ENCODE assay signal across 22 mouse cellular contexts in genomic region chr15:85953458-85953857, GRCm38 (mm10).
DNase-seq lines count a peak whose midpoint lies in the region; ATAC-seq and TF ChIP-seq lines count a peak whose summit lies in the region.
"Had no signal": no experiment of that assay in that cellular context is flagged by ENCODE, and none has a peak within 500 bp of the region (broad histone marks: within the 10 kb centered on the region; RNA-seq: fewer than 3 reads in every experiment).

No protein-coding gene starts in this region.

- no peak overlapping the region for H3K27ac ChIP-seq in CH12.LX (ENCODE audit: insufficient read depth, low read depth)
- H3K27ac ChIP-seq in liver, postnatal 0 days (ENCODE audit: low read depth) = no peak overlapping the region
- H3K27ac ChIP-seq in hindbrain, embryonic 11.5 days (ENCODE audit: low read depth, low read length) = no peak overlapping the region
- H3K27ac ChIP-seq: embryonic facial prominence, embryonic 12.5 days; forebrain, embryonic 13.5 days; forebrain, embryonic 15.5 days had no signal

- 50% methylated on average over 6 of the region's 6 CpGs for WGBS in liver, postnatal 0 days (ENCODE audit: insufficient replicate concordance)
- 86% methylated on average over 6 of the region's 6 CpGs for WGBS in hindbrain, embryonic 11.5 days

- in situ Hi-C loops in CH12.LX (cut with MboI; ENCODE audit: low pct_ligation_motif_present, low pct_unique_long_range_greater_than_20kb, low sequenced_read_pairs) = no loop called here

- peaks cover 6% of the 10 kb centered on the region for H3K27me3 ChIP-seq in CH12.LX (replicated peaks)
- no peaks in the 10 kb centered on the region for H3K27me3 ChIP-seq in liver, postnatal 0 days (ENCODE audit: insufficient read depth, low read length)
- no peaks in the 10 kb centered on the region for H3K27me3 ChIP-seq in hindbrain, embryonic 11.5 days (ENCODE audit: control insufficient read depth, insufficient read depth, low read length)
- H3K27me3 ChIP-seq: embryonic facial prominence, embryonic 12.5 days; forebrain, embryonic 13.5 days; forebrain, embryonic 15.5 days; Patski had no signal

- no peaks in the 10 kb centered on the region for H3K79me2 ChIP-seq in CH12.LX (replicated peaks; ENCODE audit: control insufficient read depth, extremely low read depth, insufficient read depth, poor library complexity, severe bottlenecking)

- H3K36me3 ChIP-seq in CH12.LX (replicated peaks in 1 of 2; ENCODE audit: control insufficient read depth in 1 of 2, insufficient read depth in 1 of 2, low read length in 1 of 2) = no peaks in the 10 kb centered on the region
- H3K36me3 ChIP-seq in liver, postnatal 0 days (replicated peaks; ENCODE audit: insufficient read depth, low read length) = no peaks in the 10 kb centered on the region
- no peaks in the 10 kb centered on the region for H3K36me3 ChIP-seq in hindbrain, embryonic 11.5 days (ENCODE audit: control insufficient read depth, insufficient read depth, low read length)
- H3K36me3 ChIP-seq: embryonic facial prominence, embryonic 12.5 days; forebrain, embryonic 15.5 days had no signal

- TF ChIP-seq EP300 in CH12.LX (IDR thresholded peaks at IDR 0.05; ENCODE audit: low read length) = no peak
- TF ChIP-seq EP300 in liver, postnatal 0 days (IDR thresholded peaks at IDR 0.05; ENCODE audit: low read depth) = no peak

- ATAC-seq in granulocyte monocyte progenitor cell, adult 5-6 weeks (replicated peaks; ENCODE audit: poor library complexity, severe bottlenecking) = peak; percentile 64
- peak; percentile 56 for ATAC-seq in megakaryocyte progenitor cell, adult 5-6 weeks (replicated peaks; ENCODE audit: poor library complexity)
- no peak for ATAC-seq in liver, postnatal 0 days
- ATAC-seq in hindbrain, embryonic 11.5 days (ENCODE audit: low FRiP score) = no peak
- ATAC-seq: activated CD4-positive, CD25-positive, alpha-beta regulatory T cell, adult 4 months; forebrain, embryonic 13.5 days; forebrain, embryonic 15.5 days; forebrain, postnatal 0 days; Patski had no signal

- no peak overlapping the region for H3K9ac ChIP-seq in CH12.LX (ENCODE audit: insufficient read depth, low read depth)
- H3K9ac ChIP-seq in liver, postnatal 0 days (replicated peaks) = no peak overlapping the region
- no peak overlapping the region for H3K9ac ChIP-seq in hindbrain, embryonic 11.5 days (ENCODE audit: low read depth, low read length)
- H3K9ac ChIP-seq: embryonic facial prominence, embryonic 12.5 days; forebrain, embryonic 13.5 days; forebrain, embryonic 15.5 days; forebrain, postnatal 0 days had no signal

- H3K9me3 ChIP-seq in CH12.LX (replicated peaks; ENCODE audit: low read length) = peaks cover 3% of the 10 kb centered on the region
- H3K9me3 ChIP-seq in liver, postnatal 0 days (ENCODE audit: low read length) = no peaks in the 10 kb centered on the region
- no peaks in the 10 kb centered on the region for H3K9me3 ChIP-seq in hindbrain, embryonic 11.5 days (ENCODE audit: control insufficient read depth, low read length)
- H3K9me3 ChIP-seq: embryonic facial prominence, embryonic 10.5 days; embryonic facial prominence, embryonic 12.5 days; forebrain, embryonic 13.5 days; forebrain, embryonic 15.5 days; G1E had no signal

- no peak for TF ChIP-seq POLR2A in CH12.LX (IDR thresholded peaks at IDR 0.05; ENCODE audit: low read depth, low read length)

- no peak overlapping the region for H3K4me3 ChIP-seq in CH12.LX (replicated peaks in 1 of 3; ENCODE audit: low read depth in 2 of 3, low read length in 2 of 3, poor library complexity in 1 of 3)
- H3K4me3 ChIP-seq in liver, postnatal 0 days (ENCODE audit: low read depth, low read length) = no peak overlapping the region
- H3K4me3 ChIP-seq in hindbrain, embryonic 11.5 days (ENCODE audit: low read depth, low read length) = no peak overlapping the region
- H3K4me3 ChIP-seq: embryonic facial prominence, embryonic 10.5 days; embryonic facial prominence, embryonic 12.5 days; forebrain, embryonic 13.5 days; forebrain, embryonic 15.5 days had no signal

- H3K4me2 ChIP-seq in CH12.LX (ENCODE audit: insufficient read depth, low read depth, poor library complexity, severe bottlenecking) = no peak overlapping the region
- no peak overlapping the region for H3K4me2 ChIP-seq in liver, postnatal 0 days (ENCODE audit: low read depth, low read length)
- H3K4me2 ChIP-seq in hindbrain, embryonic 11.5 days (replicated peaks; ENCODE audit: low read depth, low read length) = no peak overlapping the region
- H3K4me2 ChIP-seq: embryonic facial prominence, embryonic 12.5 days; forebrain, embryonic 13.5 days; forebrain, embryonic 15.5 days had no signal

- no peak for TF ChIP-seq RAD21 in CH12.LX (IDR thresholded peaks at IDR 0.05; ENCODE audit: low read depth, low read length)

- dilution Hi-C loops in CH12.LX (cut with MboI; ENCODE audit: extremely low pct_ligation_motif_present, extremely low pct_unique_long_range_greater_than_20kb, low sequenced_read_pairs) = no loop called here

- peak; percentile 12 for DNase-seq in CH12.LX (ENCODE audit: extremely low read depth)
- no peak for DNase-seq in cerebellum, postnatal 4 days (ENCODE audit: low spot score in 2 of 2)
- DNase-seq in liver, postnatal 0 days = no peak
- DNase-seq in hindbrain, embryonic 11.5 days (ENCODE audit: low spot score) = no peak
- DNase-seq: adrenal gland, adult 8-10 months; adrenal gland, postnatal 14 days; adrenal gland, postnatal 36 days; cerebellum, adult 11-12 months; cerebellum, adult 2 months; cerebellum, adult 9-10 months; cerebellum, postnatal 10 days; cerebellum, postnatal 25 days; forebrain, postnatal 0 days had no signal

- no peak for TF ChIP-seq CTCF in CH12.LX (conservative IDR thresholded peaks at IDR 0.05 in 1 of 2, IDR thresholded peaks at IDR 0.05 in 1 of 2; ENCODE audit: low read depth in 2 of 2, low read length in 2 of 2)
- TF ChIP-seq CTCF in liver, postnatal 0 days (IDR thresholded peaks at IDR 0.05; ENCODE audit: low read depth) = no peak

- peaks cover 0 to 7% of the 10 kb centered on the region in 2 experiments; a peak in 2 of 4 replicates for H3K4me1 ChIP-seq in CH12.LX (ENCODE audit: control insufficient read depth in 1 of 2, insufficient read depth in 2 of 2)
- H3K4me1 ChIP-seq in liver, postnatal 0 days (ENCODE audit: insufficient read depth) = no peaks in the 10 kb centered on the region
- no peaks in the 10 kb centered on the region for H3K4me1 ChIP-seq in hindbrain, embryonic 11.5 days (replicated peaks; ENCODE audit: control insufficient read depth, insufficient read depth, low read length)

TF ChIP-seq in CH12.LX, 34 proteins besides CTCF, POLR2A, EP300 and RAD21:
- TF ChIP-seq MAX (IDR thresholded peaks at IDR 0.05; ENCODE audit: low read length) (no peak), TCF12 (IDR thresholded peaks at IDR 0.05; ENCODE audit: low read depth, low read length) (no peak), NRF1 (IDR thresholded peaks at IDR 0.05; ENCODE audit: low read depth, low read length) (no peak), E2F4 (IDR thresholded peaks at IDR 0.05; ENCODE audit: insufficient replicate concordance, low read depth, low read length) (no peak), PAX5 (IDR thresholded peaks at IDR 0.05; ENCODE audit: low read length) (no peak), USF1 (IDR thresholded peaks at IDR 0.05; ENCODE audit: low read depth, low read length) (no peak), ETS1 (conservative IDR thresholded peaks at IDR 0.05; ENCODE audit: low read depth, low read length) (no peak), RCOR1 (conservative IDR thresholded peaks at IDR 0.05; ENCODE audit: low read depth, low read length) (no peak), SIN3A (IDR thresholded peaks at IDR 0.05; ENCODE audit: low read length) (no peak), USF2 (conservative IDR thresholded peaks at IDR 0.05; ENCODE audit: low read depth, low read length) (no peak), CHD1 (IDR thresholded peaks at IDR 0.05; ENCODE audit: low read depth, low read length) (no peak), MYC (IDR thresholded peaks at IDR 0.05; ENCODE audit: low read depth, low read length) (no peak)

Comparison
In these comparisons a context has a peak if more than half of its experiments do, and no peak if none do; other contexts are left out.
1. ATAC-seq: peak in granulocyte monocyte progenitor cell, adult 5-6 weeks (single experiment) and megakaryocyte progenitor cell, adult 5-6 weeks (single experiment); none in liver, postnatal 0 days (single experiment) and hindbrain, embryonic 11.5 days (single experiment).